Mouse (Mus musculus): ENCODE results near the gene Adarb1.

The Adarb1 gene

GRCm38 (mm10) chr10:77383045-77383444, 35.0 kb downstream of the Adarb1 start:
- DNase-seq (ENCODE audit: low spot score in 2 of 2): no peak

GRCm38 (mm10) chr10:77381191-77381590, 36.9 kb downstream of the Adarb1 start:
- DNase-seq (ENCODE audit: low spot score in 2 of 2): no peak

- DNase-seq (ENCODE audit: low spot score in 2 of 2): no peak
These were observed 37.4 kb downstream of the Adarb1 start for GRCm38 (mm10) chr10:77380716-77381115.

GRCm38 (mm10) chr10:77379199-77379598, 38.9 kb downstream of the Adarb1 start:
- DNase-seq (ENCODE audit: low spot score in 2 of 2): no peak

- no peak for DNase-seq (ENCODE audit: low spot score in 2 of 2)
These were observed 42.0 kb downstream of the Adarb1 start for GRCm38 (mm10) chr10:77376056-77376455.

GRCm38 (mm10) chr10:77374948-77375347, 43.1 kb downstream of the Adarb1 start:
- DNase-seq (ENCODE audit: low spot score in 2 of 2): no peak

GRCm38 (mm10) chr10:77374407-77374806, 43.7 kb downstream of the Adarb1 start:
- DNase-seq (ENCODE audit: low spot score in 2 of 2): no peak

- no peak for DNase-seq (ENCODE audit: low spot score in 2 of 2)
These were observed 47.9 kb downstream of the Adarb1 start for GRCm38 (mm10) chr10:77370129-77370528.

- DNase-seq (ENCODE audit: low spot score in 2 of 2): peak in 1 of 2 experiments; percentile 0
These were observed 50.1 kb downstream of the Adarb1 start for GRCm38 (mm10) chr10:77367973-77368372.

- DNase-seq (ENCODE audit: low spot score in 2 of 2): no peak
These were observed 51.1 kb downstream of the Adarb1 start for GRCm38 (mm10) chr10:77366959-77367358.

GRCm38 (mm10) chr10:77365212-77365611, 52.9 kb downstream of the Adarb1 start:
- no peak for DNase-seq (ENCODE audit: low spot score in 2 of 2)

GRCm38 (mm10) chr10:77360486-77360885, 57.6 kb downstream of the Adarb1 start:
- DNase-seq (ENCODE audit: low spot score in 2 of 2): no peak

GRCm38 (mm10) chr10:77357957-77358356, 60.1 kb downstream of the Adarb1 start:
- no peak for DNase-seq (ENCODE audit: low spot score in 2 of 2)

GRCm38 (mm10) chr10:77353031-77353745, 64.9 kb downstream of the Adarb1 start:
- DNase-seq (ENCODE audit: low spot score in 2 of 2): peak; percentile 66 to 67

GRCm38 (mm10) chr10:77342842-77343241, 75.2 kb downstream of the Adarb1 start:
- no peak for DNase-seq (ENCODE audit: low spot score in 2 of 2)

- no peak for DNase-seq (ENCODE audit: low spot score in 2 of 2)
These were observed 76.4 kb downstream of the Adarb1 start for GRCm38 (mm10) chr10:77341711-77342110.

- DNase-seq (ENCODE audit: low spot score in 2 of 2): no peak
These were observed 77.0 kb downstream of the Adarb1 start for GRCm38 (mm10) chr10:77341059-77341458.

GRCm38 (mm10) chr10:77339871-77340341, 78.2 kb downstream of the Adarb1 start:
- no peak for DNase-seq (ENCODE audit: low spot score in 2 of 2)

GRCm38 (mm10) chr10:77333518-77333917, 84.6 kb downstream of the Adarb1 start:
- no peak for DNase-seq (ENCODE audit: low spot score in 2 of 2)

GRCm38 (mm10) chr10:77329446-77330094, 88.5 kb downstream of the Adarb1 start:
- no peak for DNase-seq (ENCODE audit: low spot score in 2 of 2)

- DNase-seq (ENCODE audit: low spot score in 2 of 2): no peak
These were observed 93.4 kb downstream of the Adarb1 start for GRCm38 (mm10) chr10:77324716-77325115.

GRCm38 (mm10) chr10:77321611-77322010, 96.5 kb downstream of the Adarb1 start:
- DNase-seq (ENCODE audit: low spot score in 2 of 2): no peak

GRCm38 (mm10) chr10:77321001-77321400, 97.1 kb downstream of the Adarb1 start:
- DNase-seq (ENCODE audit: low spot score in 2 of 2): no peak
